Mouse (Mus musculus): ENCODE results near the gene Ahnak2. TPM values are rescaled to one million over a fixed set of nuclear protein-coding genes. Genes with fewer than 3 reads are reported as not detected.

Ahnak2 gene
- polyA plus RNA-seq, 1 experiment from 2014 or later = 0.61 TPM

- WGBS = 78% methylated on average over 18 of the region's 18 CpGs
- Histone ChIP-seq H3K4me1 (ENCODE audit: control insufficient read depth, insufficient read depth, low read length) (peaks cover 3% of the 10 kb centered on the region; the same call in 1 of the 2 replicates), H3K4me2 (ENCODE audit: low read depth) (no peak overlapping the region), H3K4me3 (ENCODE audit: low read depth, low read length) (no peak overlapping the region), H3K27ac (ENCODE audit: low read depth, low read length) (no peak overlapping the region), H3K9ac (ENCODE audit: low read length) (0 out of 2 replicates have a peak overlapping the region, but pooled peaks have one; percentile 6), H3K36me3 (ENCODE audit: control insufficient read depth, insufficient read depth, low read length) (no peaks in the 10 kb centered on the region), H3K27me3 (ENCODE audit: control insufficient read depth, insufficient read depth, low read length) (peaks cover 1% of the 10 kb centered on the region; the same call in 1 of the 2 replicates), H3K9me3 (ENCODE audit: control insufficient read depth, low read length) (no peaks in the 10 kb centered on the region)
- no peak for ATAC-seq (ENCODE audit: insufficient read depth, low FRiP score, low TSS enrichment)
- no peak for DNase-seq (ENCODE audit: low spot score)
Observed at GRCm38 (mm10) chr12:112795466-112796104, 6.9 kb downstream of the Ahnak2 start.

- 90% methylated on average over 5 of the region's 5 CpGs for WGBS
- H3K4me2 ChIP-seq (ENCODE audit: low read depth) = no peak overlapping the region
- no peaks in the 10 kb centered on the region for H3K27me3 ChIP-seq (ENCODE audit: control insufficient read depth, insufficient read depth, low read length)
- no peak for ATAC-seq (ENCODE audit: insufficient read depth, low FRiP score, low TSS enrichment)
- peaks cover 3% of the 10 kb centered on the region; the same call in 1 of the 2 replicates for H3K4me1 ChIP-seq (ENCODE audit: control insufficient read depth, insufficient read depth, low read length)
- no peak overlapping the region for H3K9ac ChIP-seq (ENCODE audit: low read length)
- no peaks in the 10 kb centered on the region for H3K9me3 ChIP-seq (ENCODE audit: control insufficient read depth, low read length)
- H3K4me3 ChIP-seq (ENCODE audit: low read depth, low read length) = no peak overlapping the region
- H3K27ac ChIP-seq (ENCODE audit: low read depth, low read length) = no peak overlapping the region
- no peak for DNase-seq (ENCODE audit: low spot score)
- H3K36me3 ChIP-seq (ENCODE audit: control insufficient read depth, insufficient read depth, low read length) = no peaks in the 10 kb centered on the region
Observed at GRCm38 (mm10) chr12:112794998-112795397, 7.5 kb downstream of the Ahnak2 start.

- peaks cover 3% of the 10 kb centered on the region; the same call in 1 of the 2 replicates for H3K4me1 ChIP-seq (ENCODE audit: control insufficient read depth, insufficient read depth, low read length)
- no peaks in the 10 kb centered on the region for H3K36me3 ChIP-seq (ENCODE audit: control insufficient read depth, insufficient read depth, low read length)
- no peak overlapping the region for H3K9ac ChIP-seq (ENCODE audit: low read length)
- WGBS = 46% methylated on average over 7 of the region's 7 CpGs
- no peak overlapping the region for H3K4me2 ChIP-seq (ENCODE audit: low read depth)
- no peaks in the 10 kb centered on the region for H3K27me3 ChIP-seq (ENCODE audit: control insufficient read depth, insufficient read depth, low read length)
- H3K27ac ChIP-seq (ENCODE audit: low read depth, low read length) = no peak overlapping the region
- DNase-seq (ENCODE audit: low spot score) (no peak), ATAC-seq (ENCODE audit: insufficient read depth, low FRiP score, low TSS enrichment) (no peak)
- no peaks in the 10 kb centered on the region for H3K9me3 ChIP-seq (ENCODE audit: control insufficient read depth, low read length)
- H3K4me3 ChIP-seq (ENCODE audit: low read depth, low read length) = no peak overlapping the region
Observed at GRCm38 (mm10) chr12:112794356-112794816, 8.1 kb downstream of the Ahnak2 start.

GRCm38 (mm10) chr12:112793601-112794355, 8.7 kb downstream of the Ahnak2 start:
- Histone ChIP-seq H3K4me1 (ENCODE audit: control insufficient read depth, insufficient read depth, low read length) (peaks cover 3% of the 10 kb centered on the region; the same call in 1 of the 2 replicates), H3K36me3 (ENCODE audit: control insufficient read depth, insufficient read depth, low read length) (no peaks in the 10 kb centered on the region), H3K27ac (ENCODE audit: low read depth, low read length) (no peak overlapping the region), H3K9ac (ENCODE audit: low read length) (no peak overlapping the region), H3K4me3 (ENCODE audit: low read depth, low read length) (no peak overlapping the region), H3K9me3 (ENCODE audit: control insufficient read depth, low read length) (no peaks in the 10 kb centered on the region), H3K4me2 (ENCODE audit: low read depth) (no peak overlapping the region), H3K27me3 (ENCODE audit: control insufficient read depth, insufficient read depth, low read length) (no peaks in the 10 kb centered on the region)
- ATAC-seq (ENCODE audit: insufficient read depth, low FRiP score, low TSS enrichment) = no peak
- DNase-seq (ENCODE audit: low spot score) = no peak
- WGBS = 81% methylated on average over 13 of the region's 13 CpGs

GRCm38 (mm10) chr12:112791026-112791425, 11.4 kb downstream of the Ahnak2 start:
- ATAC-seq (ENCODE audit: insufficient read depth, low FRiP score, low TSS enrichment) (no peak), DNase-seq (ENCODE audit: low spot score) (no peak)
- Histone ChIP-seq H3K4me2 (ENCODE audit: low read depth) (no peak overlapping the region), H3K9ac (ENCODE audit: low read length) (no peak overlapping the region), H3K4me1 (ENCODE audit: control insufficient read depth, insufficient read depth, low read length) (peaks cover 3% of the 10 kb centered on the region; the same call in 1 of the 2 replicates), H3K36me3 (ENCODE audit: control insufficient read depth, insufficient read depth, low read length) (no peaks in the 10 kb centered on the region), H3K27me3 (ENCODE audit: control insufficient read depth, insufficient read depth, low read length) (no peaks in the 10 kb centered on the region), H3K9me3 (ENCODE audit: control insufficient read depth, low read length) (no peaks in the 10 kb centered on the region), H3K27ac (ENCODE audit: low read depth, low read length) (no peak overlapping the region), H3K4me3 (ENCODE audit: low read depth, low read length) (no peak overlapping the region)
- WGBS = 73% methylated on average over 8 of the region's 8 CpGs

- DNase-seq (ENCODE audit: low spot score) = no peak
Observed at GRCm38 (mm10) chr12:112774481-112774880, 28.0 kb downstream of the Ahnak2 start.

GRCm38 (mm10) chr12:112774026-112774425, 28.4 kb downstream of the Ahnak2 start:
- ATAC-seq (ENCODE audit: insufficient read depth, low FRiP score, low TSS enrichment) (no peak), DNase-seq (ENCODE audit: low spot score) (no peak)
- H3K9me3 ChIP-seq (ENCODE audit: control insufficient read depth, low read length) = no peaks in the 10 kb centered on the region

More at GRCm38 (mm10) chr12:112774481-112774880, 28.0 kb downstream of the Ahnak2 start:
- H3K4me1 ChIP-seq (ENCODE audit: control insufficient read depth, insufficient read depth, low read length) = no peaks in the 10 kb centered on the region
- H3K4me2 ChIP-seq (ENCODE audit: low read depth) = no peak overlapping the region
- no peaks in the 10 kb centered on the region for H3K36me3 ChIP-seq (ENCODE audit: control insufficient read depth, insufficient read depth, low read length)
- no peaks in the 10 kb centered on the region for H3K9me3 ChIP-seq (ENCODE audit: control insufficient read depth, low read length)
- 98% methylated on average over 10 of the region's 10 CpGs for WGBS
- no peak overlapping the region for H3K27ac ChIP-seq (ENCODE audit: low read depth, low read length)
- H3K4me3 ChIP-seq (ENCODE audit: low read depth, low read length) = no peak overlapping the region
- ATAC-seq (ENCODE audit: insufficient read depth, low FRiP score, low TSS enrichment) = no peak
- H3K27me3 ChIP-seq (ENCODE audit: control insufficient read depth, insufficient read depth, low read length) = no peaks in the 10 kb centered on the region
- H3K9ac ChIP-seq (ENCODE audit: low read length) = no peak overlapping the region

GRCm38 (mm10) chr12:112773366-112773765, 29.1 kb downstream of the Ahnak2 start:
- H3K4me2 ChIP-seq (ENCODE audit: low read depth) = no peak overlapping the region
- DNase-seq (ENCODE audit: low spot score) (no peak), ATAC-seq (ENCODE audit: insufficient read depth, low FRiP score, low TSS enrichment) (no peak)
- no peak overlapping the region for H3K4me3 ChIP-seq (ENCODE audit: low read depth, low read length)
- H3K4me1 ChIP-seq (ENCODE audit: control insufficient read depth, insufficient read depth, low read length) = no peaks in the 10 kb centered on the region
- no peak overlapping the region for H3K9ac ChIP-seq (ENCODE audit: low read length)
- no peaks in the 10 kb centered on the region for H3K36me3 ChIP-seq (ENCODE audit: control insufficient read depth, insufficient read depth, low read length)
- H3K27ac ChIP-seq (ENCODE audit: low read depth, low read length) = no peak overlapping the region
- WGBS = 53% methylated on average over 9 of the region's 9 CpGs
- no peaks in the 10 kb centered on the region for H3K9me3 ChIP-seq (ENCODE audit: control insufficient read depth, low read length)
- H3K27me3 ChIP-seq (ENCODE audit: control insufficient read depth, insufficient read depth, low read length) = no peaks in the 10 kb centered on the region

More at GRCm38 (mm10) chr12:112774026-112774425, 28.4 kb downstream of the Ahnak2 start:
- no peaks in the 10 kb centered on the region for H3K36me3 ChIP-seq (ENCODE audit: control insufficient read depth, insufficient read depth, low read length)
- H3K27ac ChIP-seq (ENCODE audit: low read depth, low read length) = no peak overlapping the region
- H3K4me1 ChIP-seq (ENCODE audit: control insufficient read depth, insufficient read depth, low read length) = no peaks in the 10 kb centered on the region
- H3K9ac ChIP-seq (ENCODE audit: low read length) = no peak overlapping the region
- WGBS = 75% methylated on average over 6 of the region's 6 CpGs
- no peak overlapping the region for H3K4me2 ChIP-seq (ENCODE audit: low read depth)
- H3K27me3 ChIP-seq (ENCODE audit: control insufficient read depth, insufficient read depth, low read length) = no peaks in the 10 kb centered on the region
- no peak overlapping the region for H3K4me3 ChIP-seq (ENCODE audit: low read depth, low read length)
